Mouse (Mus musculus) mature B cell (primary cell): ENCODE data around the gene Mpig6b.

Source experiments
- in situ Hi-C: fragments of 300-500 bp; cut with MboI; formaldehyde crosslinking; loops from 2 replicates; pipeline ENCODE4 v1.14.3; 2019

Mpig6b gene

DNA sequence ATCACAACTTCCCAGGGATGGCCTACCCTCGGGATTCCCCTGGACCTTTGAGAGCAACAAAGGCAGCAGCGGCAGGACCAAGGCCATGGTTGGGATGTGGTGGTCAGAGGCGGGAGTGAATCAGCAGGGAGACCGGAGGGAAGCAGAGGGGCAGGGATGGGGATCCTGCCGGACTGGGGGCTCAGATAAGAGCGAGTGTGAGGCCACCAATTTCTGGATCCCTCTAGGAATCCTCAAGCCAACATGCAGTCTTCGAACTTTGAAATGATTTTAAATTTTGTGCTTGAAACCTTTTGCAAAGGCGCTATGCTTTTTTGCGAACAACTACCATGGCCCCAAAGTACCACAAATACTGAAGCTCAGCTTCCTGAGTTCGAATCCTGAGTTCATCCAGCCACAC lies at the start of gene Mpig6b:
Mpig6b (minus strand) TSS at position 101 of the 400 bp plus-strand sequence.
- in situ Hi-C loops: no loop called here

DNA sequence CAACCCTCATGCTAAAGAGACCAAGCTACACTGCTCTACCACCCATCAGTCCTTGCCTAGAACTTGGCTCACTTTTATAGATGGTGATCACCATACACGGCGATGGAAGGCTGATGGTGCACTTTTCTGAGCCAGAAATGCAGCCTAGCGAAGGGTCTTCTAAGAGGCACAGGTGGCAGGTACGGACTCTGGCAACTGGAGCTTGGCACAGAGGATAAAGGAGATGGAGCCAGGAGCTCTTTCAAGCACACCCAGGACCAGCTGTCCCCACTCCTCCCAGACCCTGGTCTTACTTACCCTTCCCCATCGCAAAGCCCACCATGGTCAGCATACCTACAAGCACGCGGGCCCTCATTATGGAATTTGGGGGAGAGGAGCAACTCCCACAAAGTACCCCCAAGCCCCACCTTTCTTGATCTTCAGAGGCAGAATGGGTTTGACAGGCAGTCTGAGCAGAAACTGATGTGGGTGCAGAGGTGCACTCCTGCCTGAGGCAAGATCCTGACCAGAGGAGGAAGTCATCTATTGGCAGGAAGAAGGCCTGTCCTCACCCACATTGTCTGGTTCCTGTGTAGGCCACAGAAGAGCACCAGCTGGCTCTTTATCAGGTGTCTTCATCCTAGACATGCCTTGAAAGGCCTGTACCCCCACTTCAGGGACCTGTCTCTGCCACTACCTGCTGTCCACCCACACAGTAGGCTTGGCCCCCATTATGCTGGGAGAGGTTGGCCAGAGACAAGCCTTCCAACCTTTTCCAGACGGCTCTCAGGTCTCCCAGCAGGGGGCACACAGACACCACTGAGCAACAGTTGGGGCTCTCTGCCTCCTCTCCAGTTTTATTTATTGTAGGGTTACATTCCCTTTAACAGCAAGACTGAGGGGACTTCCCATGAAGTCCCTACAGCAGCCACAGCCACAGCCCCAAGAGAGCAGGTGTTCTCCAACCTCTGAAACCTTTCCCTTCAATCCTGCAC lies 49.3 kb upstream of the Mpig6b start, which contains the start of gene Ly6g5b:
Ly6g5b (minus strand) TSS at position 383 of the 974 bp plus-strand sequence.
- in situ Hi-C loops: no loop called here

DNA sequence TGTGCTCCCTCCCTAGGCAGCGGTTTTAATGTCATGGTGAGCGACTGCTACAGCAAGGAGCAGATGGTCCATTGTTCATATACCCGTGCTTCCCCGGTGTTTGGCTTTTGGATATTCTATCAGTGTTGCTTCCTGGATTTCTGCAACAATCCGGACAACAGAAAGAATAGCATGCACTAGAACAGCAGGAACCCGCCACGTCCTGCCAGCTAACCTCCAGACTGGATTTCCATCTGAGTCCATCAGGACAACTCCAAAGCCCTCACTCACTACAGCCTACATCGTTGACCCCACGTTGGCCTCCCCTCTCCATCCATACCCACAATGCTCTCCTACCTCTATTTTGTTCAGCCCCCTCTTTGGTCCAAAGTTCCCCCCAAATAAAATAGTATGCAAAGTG lies 45.8 kb upstream of the Mpig6b start:
- in situ Hi-C loops: no loop called here

DNA sequence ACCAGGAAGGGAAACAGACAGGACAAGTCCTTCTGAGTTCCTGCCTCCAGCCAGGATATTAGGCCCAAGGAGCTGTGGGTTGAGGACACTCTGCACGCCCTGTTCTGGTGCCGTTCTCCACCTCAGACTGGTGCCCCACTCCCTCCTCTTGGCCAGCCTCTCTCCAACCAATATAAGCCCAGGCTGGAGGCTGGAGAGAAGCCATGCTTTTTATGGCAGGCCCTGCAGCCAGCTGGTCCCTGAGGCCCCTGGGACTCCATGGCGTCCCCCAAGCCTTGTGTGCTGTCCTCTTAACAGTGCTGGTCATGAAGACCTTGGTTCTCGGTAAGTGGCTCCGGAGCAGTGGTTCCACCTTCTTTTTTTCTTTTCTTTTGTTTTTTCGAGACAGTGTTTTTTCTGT lies 42.1 kb upstream of the Mpig6b start, which contains the start of gene Ly6g5c:
Ly6g5c (plus strand) TSS at position 183 of the 400 bp plus-strand sequence.
- in situ Hi-C loops: no loop called here

DNA sequence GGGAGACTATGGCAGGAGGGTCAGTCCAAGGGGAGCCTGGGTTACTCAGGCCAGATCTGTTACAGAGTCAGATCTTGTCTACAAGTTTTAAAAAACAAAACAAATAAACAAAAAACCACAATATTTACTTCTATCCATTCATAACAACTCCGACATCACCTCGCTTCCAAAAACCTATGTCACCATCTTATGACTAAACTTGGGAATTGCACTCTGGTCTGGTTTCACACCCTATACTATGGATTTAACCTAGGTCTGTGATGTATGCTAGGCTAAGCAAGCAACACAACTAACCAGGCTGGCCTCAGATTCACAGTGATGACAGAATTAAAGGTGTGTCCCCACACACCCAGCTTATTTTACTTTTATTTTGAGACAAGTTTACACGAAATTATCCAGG lies 40.5 kb upstream of the Mpig6b start:
- in situ Hi-C loops: no loop called here

DNA sequence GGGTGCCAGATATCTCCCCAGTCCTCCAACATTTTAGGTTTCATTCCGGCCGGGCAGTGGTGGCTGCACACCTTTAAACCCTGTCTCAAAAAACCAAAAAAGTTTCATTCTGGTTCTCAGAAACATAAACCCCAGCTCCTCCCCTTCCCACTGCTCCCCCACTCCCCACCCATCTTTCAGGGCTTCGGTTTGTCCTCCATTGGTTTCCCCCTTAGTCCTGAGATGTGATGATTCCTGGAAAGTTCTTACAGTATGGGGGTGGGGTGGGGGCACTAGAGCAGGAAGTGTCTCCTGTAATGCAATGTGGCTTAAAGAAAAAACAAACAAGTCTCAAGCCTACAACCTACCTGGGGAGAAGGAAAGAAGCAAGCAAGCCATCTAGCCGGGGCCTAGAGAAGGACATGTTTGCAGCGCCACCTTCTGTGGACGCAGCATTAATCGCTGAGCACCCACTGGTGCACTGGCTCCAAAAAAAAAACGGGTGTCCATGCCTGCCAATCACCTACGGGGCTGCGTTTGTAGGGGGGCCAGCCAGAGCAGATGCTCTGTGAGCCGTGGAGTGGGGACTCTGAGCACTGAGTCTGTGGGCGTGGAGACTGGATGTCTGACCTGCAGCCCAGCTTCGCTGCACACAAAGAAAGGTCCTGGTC lies 39.9 kb upstream of the Mpig6b start:
- in situ Hi-C loops: no loop called here

DNA sequence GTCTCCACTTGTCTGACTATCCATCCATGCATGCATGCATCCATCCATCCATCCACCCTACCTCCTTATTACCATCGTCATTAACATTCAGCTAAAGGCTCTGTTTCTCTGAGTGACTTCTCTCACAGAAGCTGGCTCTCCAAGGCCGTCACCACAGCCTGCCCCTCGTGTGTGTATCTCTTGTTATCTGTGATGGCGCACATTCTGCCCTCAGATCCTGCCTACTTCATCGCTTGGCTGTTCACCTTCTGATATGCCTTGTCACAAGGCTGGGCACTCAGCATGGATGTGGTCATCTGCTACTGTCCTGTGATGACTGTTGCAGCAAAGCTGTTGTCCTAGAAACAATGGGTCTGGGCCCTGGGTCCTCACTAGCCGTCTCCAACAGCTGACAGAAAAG lies 38.8 kb upstream of the Mpig6b start:
- in situ Hi-C loops: no loop called here

DNA sequence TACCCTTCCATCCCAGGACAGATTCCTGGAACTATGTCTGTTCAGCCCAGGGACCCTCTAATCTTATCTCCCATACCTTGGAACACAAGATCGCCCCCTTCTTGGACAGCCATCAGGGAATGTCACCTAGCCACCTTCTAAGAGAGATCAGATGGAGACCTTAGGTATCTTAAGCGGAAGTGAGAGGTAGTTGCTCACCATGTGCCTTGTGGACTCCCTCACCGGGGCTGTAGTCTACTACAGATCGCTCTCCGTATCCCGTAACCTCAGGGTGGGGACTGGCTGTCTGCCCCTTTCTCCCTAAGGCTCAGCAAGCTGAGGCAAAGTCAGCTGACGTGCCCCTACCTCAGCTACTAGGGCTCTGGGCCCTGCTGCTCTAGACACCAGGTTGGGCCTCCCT lies 38.1 kb upstream of the Mpig6b start:
- in situ Hi-C loops: no loop called here

DNA sequence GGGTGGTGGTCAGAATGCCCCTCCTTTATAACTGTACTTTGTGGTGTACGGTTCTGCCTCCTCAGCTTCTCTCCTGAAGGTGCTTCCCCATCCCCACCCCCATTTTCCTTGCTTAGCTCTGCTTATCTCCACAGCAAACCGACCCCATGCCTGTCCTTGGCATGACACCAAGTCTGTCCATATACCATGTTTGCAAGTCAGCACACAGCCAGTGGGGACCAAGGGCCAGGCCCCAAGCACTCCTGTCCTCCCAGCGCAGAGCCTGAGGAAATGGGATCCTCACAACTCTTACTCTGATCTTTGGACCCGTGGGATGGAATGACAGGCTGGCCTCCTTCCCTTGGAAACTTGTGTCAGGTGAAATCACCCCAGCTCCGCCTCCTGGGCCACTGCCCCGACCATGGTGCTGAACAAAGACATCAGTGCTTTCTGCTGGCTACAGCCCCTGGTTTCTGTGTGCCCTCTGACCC lies 37.3 kb upstream of the Mpig6b start:
- in situ Hi-C loops: no loop called here

DNA sequence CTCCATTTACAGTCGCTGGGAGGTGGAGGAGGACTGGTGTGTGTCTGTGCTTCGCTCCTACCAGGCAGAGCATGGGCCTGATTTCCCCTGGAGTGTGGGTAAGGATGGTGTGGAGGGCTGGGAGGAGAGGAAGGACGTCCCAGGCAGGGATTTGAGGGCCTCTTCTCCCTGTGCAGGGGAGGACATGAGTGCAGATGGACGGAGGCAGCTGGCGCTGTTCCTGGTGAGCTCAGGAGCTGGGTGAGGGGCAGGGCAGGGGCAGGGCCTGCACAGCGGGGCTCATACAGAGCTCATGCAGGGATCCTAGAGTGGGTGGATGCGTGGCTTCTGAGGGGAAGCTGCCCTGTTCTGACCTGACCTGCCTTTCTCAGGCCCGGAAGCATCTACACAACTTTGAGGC lies 36.3 kb upstream of the Mpig6b start:
- in situ Hi-C loops: no loop called here

DNA sequence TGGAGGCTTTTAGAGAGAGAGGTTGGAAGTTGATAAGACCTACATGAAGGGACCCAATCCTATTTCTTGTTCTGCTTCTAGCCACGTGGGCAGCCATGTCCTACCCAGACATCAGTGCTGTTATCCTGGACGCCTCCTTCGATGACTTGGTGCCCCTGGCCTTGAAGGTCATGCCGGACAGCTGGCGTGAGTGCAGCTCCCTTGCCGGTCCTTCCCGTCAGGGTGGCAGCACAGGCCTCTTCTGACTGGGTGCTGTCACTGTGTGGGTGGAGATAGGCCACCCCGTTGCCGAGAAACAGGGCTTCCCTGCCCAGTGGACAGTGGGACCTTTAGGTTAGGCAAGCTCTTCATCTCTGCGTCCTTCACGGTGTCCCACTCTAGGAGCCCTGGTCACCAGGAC lies 35.2 kb upstream of the Mpig6b start:
- in situ Hi-C loops: no loop called here

DNA sequence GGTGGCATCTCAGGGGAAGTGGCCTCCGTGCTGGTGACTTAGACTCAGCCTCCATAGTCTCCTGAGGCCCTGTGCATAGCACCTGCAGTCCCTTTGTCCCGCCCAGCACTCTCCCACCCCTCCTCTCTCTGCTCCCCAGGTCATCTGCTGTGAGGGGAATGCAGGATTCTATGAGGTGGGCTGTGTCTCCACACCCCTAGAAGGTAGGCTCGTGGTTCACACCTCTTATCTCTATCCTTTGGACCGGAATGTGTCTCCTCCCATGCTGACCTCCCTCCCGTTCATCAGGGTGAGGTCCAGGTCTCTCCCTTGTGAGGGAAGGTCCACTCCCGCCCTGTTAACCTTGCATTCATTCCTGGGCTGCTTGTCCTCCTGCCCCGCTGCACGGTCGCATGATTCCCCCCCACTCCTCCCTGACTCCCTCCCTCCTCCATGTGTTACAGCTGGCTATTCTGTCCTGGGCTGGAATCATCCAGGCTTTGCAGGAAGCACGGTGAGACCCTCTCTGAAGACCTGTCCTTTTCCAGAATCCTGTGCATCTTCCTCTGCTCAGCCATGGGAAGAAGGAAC lies 34.3 kb upstream of the Mpig6b start:
- in situ Hi-C loops: no loop called here

DNA sequence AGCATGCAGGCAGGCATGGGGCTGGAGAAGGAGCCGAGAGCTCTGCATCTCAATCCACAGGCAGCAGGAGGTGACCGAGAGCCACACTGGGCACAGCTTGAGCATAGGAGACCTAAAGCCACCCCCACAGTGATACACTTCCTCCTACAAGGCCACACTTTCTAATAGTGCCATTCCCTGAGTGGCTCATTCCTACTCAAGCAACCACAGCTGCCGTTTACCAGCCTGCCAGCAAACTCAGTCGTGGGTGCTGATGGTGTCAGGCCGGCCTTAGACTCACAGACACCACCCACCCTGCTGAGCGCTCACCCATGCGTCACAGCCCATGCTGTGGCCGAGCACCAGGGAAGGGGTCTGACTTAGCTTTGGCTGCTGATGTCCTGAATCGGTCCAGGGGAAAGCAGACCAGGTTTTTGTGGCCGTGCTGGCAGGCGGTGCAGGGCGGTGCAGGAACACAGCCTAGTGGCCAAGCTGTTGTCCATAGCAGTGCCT lies 31.2 kb upstream of the Mpig6b start:
- in situ Hi-C loops: no loop called here

DNA sequence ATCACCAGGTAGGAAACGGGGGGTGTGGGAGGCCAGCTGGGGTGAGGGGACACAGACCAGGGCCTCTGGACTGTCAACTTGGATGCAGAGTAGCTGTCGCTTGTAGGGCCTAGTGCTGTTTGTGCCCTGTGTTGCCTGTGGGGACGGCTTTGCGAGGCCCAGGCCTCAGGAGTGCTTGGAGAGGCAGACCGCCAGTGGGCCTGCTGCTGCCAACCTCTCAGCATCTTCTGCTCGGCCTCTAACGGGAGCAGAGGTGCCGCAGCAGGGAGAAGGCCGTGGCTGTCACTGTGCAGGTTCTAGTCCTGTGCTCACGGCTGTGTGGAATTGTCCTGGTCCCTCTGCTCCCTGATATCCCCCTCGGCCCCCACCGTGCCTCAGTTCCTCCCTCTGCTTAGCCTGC lies 30.6 kb upstream of the Mpig6b start:
- in situ Hi-C loops: no loop called here

DNA sequence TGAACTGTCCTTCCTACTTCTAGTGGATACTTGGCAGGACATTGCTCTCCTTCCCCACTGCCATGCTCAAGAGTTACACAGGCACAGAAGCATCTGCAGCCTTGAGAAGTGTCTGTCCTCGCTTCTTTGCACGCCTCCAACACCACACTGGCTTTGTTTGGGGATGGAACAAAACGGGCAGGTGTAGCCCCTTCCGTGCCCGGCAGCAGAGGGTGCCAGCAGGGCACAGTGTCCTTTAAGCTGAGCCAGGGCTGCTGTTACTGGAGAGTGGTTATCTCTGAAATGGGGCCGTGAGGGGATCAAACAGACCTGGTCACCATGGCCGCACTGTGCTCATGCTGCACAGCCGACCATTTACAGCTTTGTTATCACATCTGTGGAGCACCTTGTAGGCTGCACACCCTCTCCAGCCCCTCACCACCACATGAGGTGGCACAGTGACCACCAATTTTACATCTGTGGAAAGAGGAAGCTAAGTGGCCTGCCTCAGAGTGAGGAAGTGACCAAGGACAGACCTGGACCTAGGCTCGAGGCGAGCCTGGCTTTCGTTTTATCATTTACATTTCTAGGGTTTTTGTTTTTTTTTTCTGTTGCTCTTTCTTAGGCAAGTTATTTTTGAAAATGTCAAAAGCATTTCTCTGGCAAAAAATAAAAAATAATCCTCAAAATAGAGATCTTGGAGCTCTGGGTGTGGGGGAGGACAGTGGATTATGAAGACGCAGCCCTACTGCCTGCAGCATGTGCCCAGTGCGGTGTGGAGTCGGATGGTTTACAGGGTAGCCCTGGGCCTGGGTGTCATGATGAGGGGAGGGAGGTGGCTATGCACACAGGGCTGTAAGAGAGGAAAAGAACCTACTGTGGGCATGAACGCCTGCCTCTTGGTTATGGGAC lies 28.7 kb upstream of the Mpig6b start:
- in situ Hi-C loops: no loop called here

DNA sequence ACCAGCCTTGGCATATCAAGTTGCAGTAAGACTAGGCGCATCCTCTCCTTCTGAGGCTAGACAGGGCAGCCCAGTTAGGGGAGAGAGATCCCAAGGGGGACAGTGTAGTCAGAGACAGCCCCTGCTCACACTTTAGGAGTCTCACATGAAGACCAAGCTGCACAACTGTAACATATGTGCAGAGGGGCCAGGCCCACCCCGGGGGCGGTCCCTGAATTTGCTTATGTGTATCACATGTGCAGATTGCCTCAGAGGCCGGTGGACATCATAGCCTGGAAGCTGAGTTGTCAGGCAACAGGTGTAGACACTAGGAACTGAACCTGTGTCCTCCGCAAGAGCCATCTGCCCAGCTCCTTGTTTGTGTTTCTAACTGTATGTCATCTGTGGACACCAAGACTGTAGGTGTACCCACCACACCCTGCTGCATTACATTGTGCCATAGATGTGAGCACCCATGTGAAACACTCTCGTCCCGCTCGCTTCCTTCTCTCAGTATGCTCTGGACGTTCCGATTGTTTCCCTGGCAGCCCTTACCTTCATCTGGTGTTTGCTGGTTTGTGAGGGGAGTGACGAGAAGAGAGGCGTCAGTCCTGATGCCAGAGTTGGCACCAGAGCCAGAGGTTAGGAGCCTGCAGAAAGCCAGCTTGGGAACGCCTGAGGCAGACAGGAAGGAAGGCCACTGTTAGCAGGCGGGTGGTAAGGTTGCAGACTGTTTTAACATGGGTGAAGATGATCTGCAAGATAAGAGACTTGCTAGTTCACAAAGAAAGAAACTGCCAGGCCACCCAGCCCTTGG lies 26.6 kb upstream of the Mpig6b start:
- in situ Hi-C loops: no loop called here

DNA sequence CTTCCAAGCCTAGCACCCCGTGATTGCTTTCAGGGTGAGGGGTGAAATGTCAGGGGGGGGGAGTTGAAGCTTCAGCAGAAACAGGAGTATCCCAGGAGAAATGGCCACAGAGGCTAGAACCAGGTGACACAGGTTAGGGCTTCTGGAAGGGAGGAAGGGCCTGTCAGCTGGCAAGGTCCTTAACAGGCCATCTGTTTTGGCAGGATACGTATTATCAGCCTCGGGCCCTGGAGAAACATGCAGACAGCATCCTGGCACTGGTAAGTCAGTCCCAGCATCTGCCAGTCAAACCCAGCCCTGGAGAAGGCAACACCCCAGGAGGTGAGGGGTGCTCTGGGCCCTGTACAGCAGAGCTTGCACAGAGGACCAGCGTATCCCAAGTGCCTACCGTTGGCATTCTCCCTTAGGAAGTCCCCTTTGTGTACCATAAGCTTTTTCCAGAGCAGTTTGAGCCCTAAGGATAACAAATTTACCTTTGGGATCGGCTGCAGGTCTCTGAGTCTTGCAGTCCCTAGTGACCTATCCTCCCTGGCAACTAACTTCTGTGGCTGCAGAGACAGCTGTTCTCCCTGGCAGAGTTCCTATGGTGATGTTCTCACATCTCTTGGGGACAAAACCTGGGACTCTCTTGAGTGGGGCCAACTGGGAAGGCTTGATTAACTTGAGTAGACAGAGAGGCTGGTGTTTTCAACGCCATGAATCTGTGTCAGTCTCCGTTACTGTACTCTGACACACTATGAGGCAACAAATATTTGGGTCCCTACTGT lies 24.4 kb upstream of the Mpig6b start:
- in situ Hi-C loops: no loop called here

DNA sequence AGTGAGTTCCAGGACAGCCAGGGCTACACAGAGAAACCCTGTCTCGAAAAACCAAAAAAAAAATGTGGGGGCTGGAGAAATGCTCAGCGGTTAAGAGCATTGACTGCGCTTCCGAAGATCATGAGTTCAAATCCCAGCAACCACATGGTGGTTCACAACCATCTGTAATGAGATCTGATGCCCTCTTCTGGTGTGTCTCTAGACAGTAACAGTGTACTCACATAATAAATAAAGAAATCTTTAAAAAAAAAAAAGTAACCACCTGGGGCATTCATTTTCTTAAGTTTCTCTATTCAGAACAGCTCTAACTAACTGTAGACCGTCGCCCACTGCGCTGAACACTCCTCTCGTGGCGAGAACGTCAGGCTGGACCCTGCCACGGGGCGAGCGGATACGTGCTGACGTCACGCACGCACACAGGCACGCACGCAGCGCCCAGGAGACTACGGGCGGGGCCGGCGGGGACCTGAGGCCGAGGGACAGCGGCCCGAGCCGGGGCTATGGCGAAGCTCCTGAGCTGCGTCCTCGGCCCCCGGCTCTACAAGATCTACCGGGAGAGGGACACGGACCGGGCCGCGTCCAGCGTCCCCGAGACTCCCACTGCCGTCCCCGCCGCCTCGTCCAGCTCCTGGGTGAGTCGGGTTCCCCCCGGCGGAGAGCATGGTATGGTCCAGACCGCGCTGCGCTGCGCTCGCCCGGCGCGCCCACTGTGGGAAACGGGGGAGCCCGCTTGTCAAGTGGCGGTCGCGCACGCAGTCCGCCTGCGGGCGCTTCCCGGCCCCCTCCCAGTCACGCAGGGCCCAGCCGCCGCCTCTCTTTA lies 23.1 kb upstream of the Mpig6b start, which contains the start of gene Abhd16a:
Abhd16a (plus strand) TSS at position 439 of the 820 bp plus-strand sequence.
- in situ Hi-C loops: no loop called here

DNA sequence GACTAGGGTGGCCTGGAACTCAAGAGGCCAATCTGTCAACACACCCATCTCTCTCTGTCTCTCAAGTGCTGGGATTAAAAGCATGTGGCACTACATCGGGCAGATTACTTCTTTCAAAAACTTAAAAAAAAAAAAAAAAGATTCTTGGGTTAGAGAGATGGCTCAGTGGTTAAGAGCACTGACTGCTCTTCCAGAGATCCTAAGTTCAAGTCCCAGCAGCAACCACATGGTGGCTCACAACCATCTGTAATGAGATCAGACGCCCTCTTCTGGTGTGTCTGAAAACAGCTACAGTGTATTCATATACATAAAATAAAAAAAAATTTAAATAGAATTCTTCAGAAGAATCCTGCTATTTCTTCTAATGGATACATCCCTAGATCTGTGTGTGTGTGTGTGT lies 22.2 kb upstream of the Mpig6b start:
- in situ Hi-C loops: no loop called here
